Mouse (Mus musculus): ENCODE data around the gene Cpxcr1. TPM values are rescaled to one million over a fixed set of nuclear protein-coding genes. Genes with fewer than 3 reads are reported as not detected.

Cpxcr1 gene
- total RNA-seq (2021), result not detected

GRCm38 (mm10) chrX:116448644-116449043, at the start of gene Cpxcr1:
TSS of gene Cpxcr1 (plus strand) at chrX:116448944.
- intact Hi-C loops (cut with DNase I), result no loop called here
- DNase-seq (ENCODE audit: extremely low spot score in 1 of 2, low spot score in 2 of 2), result no peak

Other genes starting within 250 kb of the Cpxcr1 start
- not detected for gene H2afb2, start 232.2 kb downstream of the Cpxcr1 start, total RNA-seq (2021)

Measured in left cerebral cortex, postnatal 10 days (tissue).